Mouse (Mus musculus) macrophage (primary cell): Measurements from ENCODE around the gene Nrxn3. TPM values are rescaled to one million over a fixed set of nuclear protein-coding genes. Genes with fewer than 3 reads are reported as not detected.

ENCODE experiments used
- H3K27ac ChIP-seq: fragments of 350-480 bp; formaldehyde crosslinking; 2 replicates; pipeline ENCODE4 v1.9.0; 2021
- H3K36me3 ChIP-seq: fragments of 350-480 bp; formaldehyde crosslinking; 2 replicates; pipeline ENCODE4 v1.9.0; 2021; ENCODE audit errors: inconsistent target
- H3K4me3 ChIP-seq: fragments of 350-480 bp; formaldehyde crosslinking; 2 replicates; pipeline ENCODE4 v1.9.0; 2021; ENCODE audit errors: inconsistent target
- H3K79me2 ChIP-seq: fragments of 350-480 bp; formaldehyde crosslinking; 2 replicates; pipeline ENCODE4 v1.9.0; 2021; ENCODE audit errors: inconsistent target
- WGBS: methylation state at CpG from one replicate; pipeline ENCODE4 v1.1.7; 2026; ENCODE audit warnings: inconsistent platforms; ENCODE audit not compliant: missing documents; 5-methylcytosine and 5-hydroxymethylcytosine counted together
- polyA plus RNA-seq: library from polyadenylated mRNA; stranded (reverse); fragments of 250-400 nt; gene quantifications from 3 replicates; pipeline ENCODE4 v1.2.4, GENCODE M21; 2018; ENCODE audit warnings: inconsistent platforms
- total RNA-seq, 78 experiments: library from RNA; depleted of rRNA; stranded (reverse); fragments of 250-400 nt; gene quantifications; 1 replicate in 9 of 78; 2 replicates in 24 of 78; 3 replicates in 43 of 78; 4 replicates in 2 of 78; pipeline ENCODE4 v1.2.4; 2018; ENCODE audit warnings: inconsistent platforms in 56 of 78

Nrxn3 gene
- not detected for total RNA-seq (2018; cell fraction: chromatin; rRNA removed)
- total RNA-seq (2018; cell fraction: cytosol; rRNA removed), result not detected
- total RNA-seq (2018; cell fraction: nucleus; rRNA removed), result not detected
- not detected in 3 replicates for polyA plus RNA-seq

DNA sequence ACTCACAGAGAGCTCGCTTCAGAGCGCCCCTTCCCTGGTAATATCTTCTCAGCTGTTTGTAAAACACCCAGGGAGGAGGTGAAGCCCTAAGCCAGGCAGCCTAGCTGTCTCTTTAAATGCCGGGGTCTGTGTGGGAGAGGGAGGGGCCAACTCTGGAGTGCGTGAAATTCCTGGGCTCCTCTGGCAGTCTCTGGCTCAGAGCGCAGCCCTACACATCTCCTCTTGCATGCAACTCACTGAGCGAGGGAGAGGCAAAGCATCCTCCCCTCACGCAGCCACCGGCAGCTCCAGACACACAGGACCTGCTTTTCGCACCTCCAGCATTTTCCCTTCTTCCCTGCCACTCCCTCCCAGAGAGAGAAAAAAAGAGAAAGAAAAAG, at the start of gene Nrxn3:
Nrxn3 (plus strand) TSS at position 186 of the 380 bp plus-strand sequence.
- WGBS, result 1% methylated on average over 9 of the region's 9 CpGs
- Histone ChIP-seq H3K4me3 (no peak within 1 kb of the TSS), H3K27ac (no peak within 1 kb of the TSS), H3K79me2 (no peaks in the 10 kb centered on the region), H3K36me3 (no peaks in the 10 kb centered on the region)

DNA sequence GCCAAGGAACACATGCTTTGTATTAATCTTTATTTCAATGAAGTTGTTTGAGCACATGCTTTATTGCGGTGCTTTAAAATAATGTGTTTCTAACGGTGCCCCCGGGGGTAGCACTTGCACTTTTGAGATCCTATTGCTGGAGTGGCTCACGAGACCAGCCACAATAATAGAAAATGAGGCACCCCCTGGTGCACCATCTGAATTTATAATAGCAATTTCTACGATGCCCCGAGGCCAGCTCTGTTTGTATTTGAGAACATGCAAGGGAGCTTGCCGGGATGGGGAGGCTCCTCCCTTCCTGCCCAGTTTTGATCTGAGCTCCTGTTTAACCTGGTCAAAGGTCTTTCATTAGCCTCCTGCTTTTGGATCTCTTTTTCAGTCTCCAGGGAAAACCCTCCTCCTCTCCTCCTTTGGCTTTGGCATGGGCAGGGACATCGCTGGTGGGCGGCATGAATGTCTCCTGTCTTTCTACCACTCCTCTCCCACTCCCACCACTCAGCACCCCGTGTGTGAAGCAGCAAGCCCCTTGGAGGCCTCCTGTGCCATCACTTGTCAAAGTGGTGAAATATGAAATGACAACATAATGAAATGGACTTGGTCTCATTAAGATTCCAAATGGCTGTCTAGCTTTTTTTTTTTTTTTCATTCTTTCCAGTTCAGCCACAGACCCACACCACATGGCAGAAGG, 18.4 kb upstream of the Nrxn3 start:
- WGBS, result 77% methylated on average over 10 of the region's 10 CpGs
- H3K79me2 ChIP-seq, result no peaks in the 10 kb centered on the region
- H3K27ac ChIP-seq, result no peak overlapping the region
- H3K4me3 ChIP-seq, result no peak overlapping the region
- no peaks in the 10 kb centered on the region for H3K36me3 ChIP-seq

DNA sequence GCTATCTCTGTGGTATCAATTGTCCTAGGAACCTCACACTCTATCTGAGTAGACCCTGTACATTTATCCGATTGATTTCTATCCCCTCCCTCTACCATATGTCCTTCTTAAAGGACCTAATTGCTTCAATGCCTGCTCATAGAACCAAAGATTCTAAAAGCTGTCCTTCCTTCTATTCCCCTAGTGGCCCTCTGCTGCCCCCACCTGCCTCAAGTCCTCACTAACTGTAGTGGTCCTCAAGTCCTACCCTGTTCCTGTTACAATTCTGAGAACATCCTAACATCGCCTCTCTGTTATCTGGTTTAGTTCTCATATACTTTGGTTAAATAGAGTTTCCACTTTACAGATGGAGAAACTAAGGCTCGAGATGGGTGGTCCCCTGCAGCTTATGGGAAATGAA, 16.7 kb upstream of the Nrxn3 start:
- H3K27ac ChIP-seq, result no peak overlapping the region
- H3K4me3 ChIP-seq, result no peak overlapping the region
- H3K79me2 ChIP-seq, result no peaks in the 10 kb centered on the region
- H3K36me3 ChIP-seq, result no peaks in the 10 kb centered on the region
- WGBS, result 77% methylated on average over 3 of the region's 3 CpGs

DNA sequence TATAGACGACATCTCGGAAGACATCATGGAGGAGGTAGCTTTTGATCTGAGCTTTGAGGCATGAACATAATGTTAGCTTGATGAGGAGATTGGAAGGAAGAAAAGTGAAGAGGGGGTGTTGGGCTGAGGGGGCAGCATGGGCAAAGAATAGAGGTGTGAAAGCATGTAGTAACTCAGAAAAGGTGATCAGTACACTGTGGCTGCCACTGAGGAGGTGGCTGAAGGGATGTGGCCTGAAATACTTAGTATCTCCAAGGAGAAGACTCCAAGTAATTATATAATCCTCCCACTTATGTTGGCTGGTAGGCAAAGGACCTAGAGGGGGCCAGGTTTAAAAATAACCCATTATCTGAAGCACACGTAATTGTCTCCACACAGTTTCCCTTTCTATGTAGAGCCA, 14.9 kb upstream of the Nrxn3 start:
- 65% methylated on average over 3 of the region's 3 CpGs for WGBS
- Histone ChIP-seq H3K79me2 (no peaks in the 10 kb centered on the region), H3K27ac (no peak overlapping the region), H3K36me3 (no peaks in the 10 kb centered on the region), H3K4me3 (no peak overlapping the region)

DNA sequence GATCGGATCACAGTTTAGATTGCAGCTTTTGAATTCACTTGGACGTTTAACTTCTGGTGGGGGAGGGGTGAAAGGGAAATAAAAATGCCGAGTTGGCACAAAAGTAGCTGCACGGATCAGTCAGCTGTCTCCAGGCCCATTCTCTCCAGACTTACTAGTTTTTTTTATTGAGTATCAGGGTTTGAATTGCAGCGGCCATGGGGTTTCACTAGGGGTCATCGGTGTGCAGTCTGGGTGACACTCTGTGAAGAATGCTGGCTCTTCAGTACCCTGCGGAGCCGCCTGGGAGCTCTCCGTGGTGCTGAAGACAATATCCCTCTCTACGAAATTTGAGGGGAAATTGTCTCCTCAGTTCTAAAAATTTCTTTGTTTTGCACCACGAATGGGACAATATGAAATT, 13.5 kb upstream of the Nrxn3 start:
- Histone ChIP-seq H3K36me3 (no peaks in the 10 kb centered on the region), H3K27ac (no peak overlapping the region), H3K4me3 (no peak overlapping the region), H3K79me2 (no peaks in the 10 kb centered on the region)
- 13% methylated on average over 11 of the region's 11 CpGs for WGBS

DNA sequence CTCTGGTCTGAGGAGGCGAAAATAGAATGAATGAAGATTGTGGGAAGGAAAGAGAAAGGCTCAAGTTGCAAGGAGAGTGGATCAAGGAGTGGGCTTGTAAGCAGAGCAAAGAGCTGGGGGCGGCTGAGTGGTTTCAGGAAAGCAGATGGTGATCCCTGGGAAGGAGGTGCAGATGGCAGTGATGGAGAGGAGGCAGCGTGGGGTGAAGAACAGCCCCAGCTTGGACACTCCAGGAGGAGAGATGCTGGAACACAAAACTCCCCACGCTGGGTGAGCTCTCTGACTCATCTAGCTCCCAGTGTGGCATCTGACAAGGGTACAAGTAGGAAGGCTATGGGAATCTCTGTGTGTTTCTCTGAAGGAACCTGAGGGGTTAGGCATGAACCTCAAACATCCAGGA, 9.2 kb upstream of the Nrxn3 start:
- Histone ChIP-seq H3K36me3 (no peaks in the 10 kb centered on the region), H3K27ac (no peak overlapping the region), H3K79me2 (no peaks in the 10 kb centered on the region), H3K4me3 (no peak overlapping the region)
- WGBS, result 62% methylated on average over 4 of the region's 4 CpGs

DNA sequence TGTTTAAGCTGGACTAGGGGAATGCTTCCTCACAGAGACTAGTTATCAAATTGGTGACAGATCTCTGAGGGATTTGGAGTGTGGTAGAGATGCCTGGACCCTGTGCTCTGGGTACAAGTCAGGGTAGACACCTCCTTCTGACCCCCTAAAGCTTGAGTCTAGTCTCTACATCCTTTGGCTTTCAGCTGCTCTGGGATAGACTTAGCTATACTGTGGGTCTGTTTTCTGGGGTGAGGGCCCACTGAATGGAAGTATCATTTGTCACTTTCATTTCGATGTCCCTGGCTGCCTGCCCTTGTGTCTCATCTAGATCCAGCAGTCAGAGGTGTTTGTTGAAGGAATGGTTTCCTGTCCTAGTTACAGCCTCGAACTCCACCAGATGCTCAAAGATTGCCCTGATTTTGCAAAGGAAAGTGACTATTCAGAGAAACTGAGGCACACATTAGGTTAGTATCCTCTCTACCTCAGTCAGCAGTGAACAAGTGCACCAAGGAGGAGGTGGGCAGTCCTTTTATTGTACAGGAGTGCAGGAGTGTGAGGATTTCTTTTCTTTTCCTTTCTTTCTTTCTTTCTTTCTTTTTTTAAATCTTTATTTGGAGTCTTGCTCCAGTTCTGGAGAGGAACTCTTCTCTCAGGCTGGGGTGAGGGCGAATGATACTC, 515 bp upstream of the Nrxn3 start:
- H3K4me3 ChIP-seq, result no peak overlapping the region
- H3K36me3 ChIP-seq, result no peaks in the 10 kb centered on the region
- H3K79me2 ChIP-seq, result no peaks in the 10 kb centered on the region
- 41% methylated on average over 3 of the region's 3 CpGs for WGBS
- no peak overlapping the region for H3K27ac ChIP-seq

DNA sequence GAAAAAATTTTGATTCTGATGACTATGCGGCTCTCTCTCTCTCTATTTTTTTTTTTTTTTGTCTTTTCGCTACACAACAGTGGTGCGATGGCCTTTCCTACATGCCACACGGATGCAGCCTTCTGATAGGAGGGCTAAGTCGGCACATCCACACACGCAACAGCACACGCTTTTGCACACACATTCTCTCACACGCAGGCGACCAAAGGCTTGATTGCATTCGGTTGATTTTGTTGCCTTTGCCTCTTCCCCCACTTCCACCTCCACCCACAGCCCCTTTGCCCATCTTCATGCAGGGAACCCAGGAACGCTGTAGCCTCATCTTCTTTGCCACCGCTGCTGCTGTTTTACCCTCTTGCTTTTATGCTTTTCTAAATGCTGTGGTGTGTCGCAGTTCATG, 3.6 kb downstream of the Nrxn3 start:
- WGBS, result 96% methylated on average over 13 of the region's 13 CpGs
- Histone ChIP-seq H3K27ac (no peak overlapping the region), H3K79me2 (no peaks in the 10 kb centered on the region), H3K36me3 (no peaks in the 10 kb centered on the region), H3K4me3 (no peak overlapping the region)

DNA sequence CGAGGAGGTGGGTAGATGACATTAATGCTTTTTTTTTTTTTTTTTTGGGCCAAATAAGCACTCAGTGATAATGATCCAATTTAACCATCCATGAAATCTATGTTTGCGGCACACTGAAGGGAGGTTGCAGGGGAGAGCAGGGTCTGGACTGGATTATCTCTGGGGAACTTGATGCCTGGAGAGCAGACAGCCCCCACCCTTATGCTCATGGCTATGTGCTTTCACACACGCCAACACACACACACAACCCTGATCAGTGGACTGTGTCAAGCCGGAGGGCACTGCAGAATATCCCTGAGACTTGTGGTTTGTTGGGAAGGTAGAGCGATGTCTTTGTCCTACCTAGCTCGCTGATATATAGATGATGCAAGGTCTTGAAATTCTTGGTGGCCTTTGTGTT, 4.1 kb downstream of the Nrxn3 start:
- Histone ChIP-seq H3K79me2 (no peaks in the 10 kb centered on the region), H3K36me3 (no peaks in the 10 kb centered on the region), H3K27ac (no peak overlapping the region), H3K4me3 (no peak overlapping the region)
- 94% methylated on average over 6 of the region's 6 CpGs for WGBS

DNA sequence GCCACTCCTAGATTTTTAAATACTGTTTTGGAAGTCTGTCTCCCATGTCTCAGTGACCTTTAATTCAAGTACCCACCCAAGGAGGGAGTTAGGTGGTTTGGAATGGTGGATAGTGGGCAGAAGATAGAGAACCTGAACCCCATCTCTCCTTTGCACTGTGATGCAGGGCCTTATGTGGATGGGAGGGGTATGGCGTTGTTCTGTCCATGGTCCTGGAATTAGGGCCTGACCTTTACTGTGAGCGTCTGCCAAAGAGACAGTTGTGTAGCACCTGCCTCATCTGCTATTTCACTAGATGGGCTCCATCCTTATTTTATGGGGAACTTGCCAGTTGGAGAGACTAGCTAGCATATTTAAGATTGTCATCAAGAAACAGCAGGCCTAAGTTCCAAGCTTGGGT, 8.0 kb downstream of the Nrxn3 start:
- Histone ChIP-seq H3K4me3 (no peak overlapping the region), H3K36me3 (no peaks in the 10 kb centered on the region), H3K79me2 (no peaks in the 10 kb centered on the region), H3K27ac (no peak overlapping the region)
- 60% methylated on average over 2 of the region's 2 CpGs for WGBS

DNA sequence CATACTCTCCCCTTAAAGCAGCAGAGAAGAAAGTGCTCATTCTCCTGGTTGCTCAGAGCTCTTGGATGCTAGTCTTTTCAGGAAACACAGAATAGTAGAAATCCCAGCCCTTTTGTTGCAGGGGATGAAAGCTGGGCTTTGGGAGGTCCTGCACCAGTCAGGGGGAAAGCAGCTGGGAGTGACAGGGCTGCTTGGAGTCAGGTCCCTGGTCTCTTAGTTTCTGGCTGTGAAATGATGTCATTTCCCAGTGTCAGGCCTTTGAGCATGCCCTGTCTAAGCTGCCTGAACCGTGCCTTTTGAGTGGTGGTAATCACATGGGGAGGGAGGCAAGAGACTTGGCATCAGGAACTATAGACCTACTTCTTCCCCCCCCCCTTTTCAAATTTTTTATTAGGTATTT, 12.4 kb downstream of the Nrxn3 start:
- 73% methylated on average over 1 of the region's 1 CpGs for whole genome bisulfite sequencing
- no peaks in the 10 kb centered on the region for H3K79me2 ChIP-seq
- H3K36me3 ChIP-seq, result no peaks in the 10 kb centered on the region
- no peak overlapping the region for H3K27ac ChIP-seq
- no peak overlapping the region for H3K4me3 ChIP-seq

DNA sequence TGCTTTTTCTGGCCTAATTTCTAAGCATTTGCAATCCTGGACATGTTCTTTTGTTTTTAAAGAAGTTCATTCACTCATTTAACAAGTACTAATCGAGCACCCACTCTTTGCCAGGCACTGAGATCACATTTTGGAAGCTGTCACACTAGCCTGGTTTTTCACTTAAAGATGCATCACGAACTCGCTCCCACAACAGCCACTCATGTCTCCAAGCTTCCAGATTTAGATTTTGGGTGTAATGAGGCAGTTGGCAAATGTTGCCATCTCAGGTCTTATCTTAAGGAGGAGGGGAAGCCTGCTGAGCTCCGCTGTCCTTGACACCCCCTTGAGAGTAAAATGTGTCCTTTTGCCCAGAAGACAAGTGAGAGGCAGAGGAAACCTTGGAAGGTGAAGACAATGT, 14.4 kb downstream of the Nrxn3 start:
- H3K27ac ChIP-seq, result no peak overlapping the region
- H3K4me3 ChIP-seq, result no peak overlapping the region
- WGBS, result 71% methylated on average over 4 of the region's 4 CpGs
- no peaks in the 10 kb centered on the region for H3K79me2 ChIP-seq
- H3K36me3 ChIP-seq, result no peaks in the 10 kb centered on the region

DNA sequence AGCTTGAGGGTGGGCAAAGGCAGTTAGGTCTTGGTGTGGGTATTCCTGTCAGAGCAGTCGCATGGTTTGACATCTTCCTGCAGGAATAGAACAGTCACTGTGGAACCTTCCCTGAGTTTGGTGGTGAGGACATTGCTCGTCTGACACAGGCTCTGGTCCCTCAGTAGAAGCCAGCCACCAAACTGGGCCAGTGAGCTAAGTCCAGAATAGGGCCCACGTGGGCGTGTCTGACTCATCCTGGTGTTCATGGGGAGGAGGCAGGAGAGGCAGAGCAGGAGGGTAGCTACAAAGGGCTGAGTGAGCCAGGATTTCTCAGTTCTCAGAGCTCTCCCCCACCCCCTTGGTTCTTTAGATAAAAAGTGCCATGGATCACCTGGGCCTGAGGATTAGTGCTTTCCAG, 15.9 kb downstream of the Nrxn3 start:
- Histone ChIP-seq H3K27ac (no peak overlapping the region), H3K4me3 (no peak overlapping the region), H3K79me2 (no peaks in the 10 kb centered on the region), H3K36me3 (no peaks in the 10 kb centered on the region)
- WGBS, result 61% methylated on average over 4 of the region's 4 CpGs

DNA sequence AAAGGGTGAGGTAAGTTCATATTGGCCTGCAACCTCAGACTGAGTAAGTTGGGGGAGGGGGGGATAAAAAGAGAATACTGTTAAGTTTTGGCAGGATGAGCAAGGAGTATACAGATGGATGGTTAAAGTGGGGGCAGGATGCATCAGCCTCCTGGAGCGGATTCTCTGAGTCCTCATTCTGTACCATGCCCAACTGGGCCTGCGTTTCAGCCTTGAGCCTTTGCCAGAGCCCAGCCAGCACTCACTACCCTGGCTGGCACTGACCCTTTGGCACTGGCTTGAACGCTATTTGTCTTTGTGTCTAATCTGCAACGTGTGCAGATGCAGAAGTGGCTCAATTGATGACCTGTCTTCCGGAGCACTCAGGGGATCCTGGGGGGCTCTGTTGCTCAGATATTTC, 24.1 kb downstream of the Nrxn3 start:
- H3K27ac ChIP-seq, result no peak overlapping the region
- no peaks in the 10 kb centered on the region for H3K79me2 ChIP-seq
- no peaks in the 10 kb centered on the region for H3K36me3 ChIP-seq
- no peak overlapping the region for H3K4me3 ChIP-seq
- 66% methylated on average over 5 of the region's 5 CpGs for WGBS

DNA sequence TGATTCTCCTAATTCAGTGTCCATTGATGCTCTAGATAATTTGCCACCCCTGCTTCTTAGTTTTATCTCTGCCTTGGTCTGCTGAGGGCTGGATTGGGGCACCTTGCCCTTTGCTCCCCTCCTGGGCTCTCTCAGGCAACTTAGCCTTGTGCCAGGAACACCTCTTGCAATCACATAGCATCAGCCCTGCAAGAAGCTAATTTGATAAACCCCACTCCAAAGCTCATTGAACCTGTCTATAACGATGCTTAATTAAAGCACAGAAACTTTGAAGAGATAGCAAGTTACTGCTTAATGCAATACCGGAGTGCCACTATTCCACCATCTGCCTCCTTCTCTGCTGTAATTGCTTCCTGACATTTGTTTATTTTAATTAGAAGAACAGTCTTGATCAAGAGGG, 42.1 kb downstream of the Nrxn3 start:
- WGBS, result 85% methylated on average over 2 of the region's 2 CpGs
- H3K27ac ChIP-seq, result no peak overlapping the region
- no peak overlapping the region for H3K4me3 ChIP-seq
- H3K79me2 ChIP-seq, result no peaks in the 10 kb centered on the region
- H3K36me3 ChIP-seq, result no peaks in the 10 kb centered on the region
